Mouse (Mus musculus) embryonic fibroblast, embryonic 13.5 days (primary cell): ENCODE results near the gene Gm49416. TPM values are rescaled to one million over a fixed set of nuclear protein-coding genes. Genes with fewer than 3 reads are reported as not detected.
A peak's percentile ranks its signal among the peaks of the same experiment; 100 is the strongest.

Experiments used
- H3K27ac ChIP-seq: 2 replicates; pipeline ENCODE4 v1.5.1; 2012; ENCODE audit warnings: low read length, control low read depth, inconsistent platforms; ENCODE audit not compliant: insufficient read depth
- H3K4me1 ChIP-seq: 2 replicates; pipeline ENCODE4 v1.6.1; 2011; ENCODE audit warnings: low read length; ENCODE audit not compliant: control insufficient read depth, insufficient read depth
- H3K4me3 ChIP-seq: 2 replicates; pipeline ENCODE4 v1.5.1; 2011; ENCODE audit warnings: mild to moderate bottlenecking, control low read depth, low read length; ENCODE audit not compliant: insufficient read depth
- CTCF ChIP-seq: IDR thresholded peaks from 2 replicates; pipeline ENCODE4 v1.5.1; 2011; ENCODE audit warnings: mild to moderate bottlenecking, control low read depth, low read length, moderate library complexity, borderline replicate concordance; ENCODE audit not compliant: insufficient read depth
- POLR2A ChIP-seq: IDR thresholded peaks from 2 replicates; pipeline ENCODE4 v1.6.1; 2011; ENCODE audit warnings: low read depth, mild to moderate bottlenecking, control low read depth, low read length, moderate library complexity
- polyA plus RNA-seq: library from polyadenylated mRNA; stranded (reverse); fragments of >200 nt; gene quantifications from 2 replicates; pipeline ENCODE4 v1.2.4, GENCODE M21; 2011; ENCODE audit warnings: low read depth; ENCODE audit not compliant: missing spikeins, insufficient read length

The Gm49416 gene
- 16.8 and 18.4 TPM in 2 replicates for polyA plus RNA-seq

GRCm38 (mm10) chr19:8888511-8889385, at the start of gene Gm49416, which contains the start of gene 1810009A15Rik:
Gene Gm49416 (plus strand): TSS chr19:8888926.
Gene 1810009A15Rik (plus strand): TSS chr19:8888853.
- TF ChIP-seq CTCF (no peak), POLR2A (peak; percentile 95)
- Histone ChIP-seq H3K27ac (peak within 1 kb of the TSS; percentile 82), H3K4me3 (peak within 1 kb of the TSS; percentile 95), H3K4me1 (peaks cover 4% of the 10 kb centered on the region; the same call in 1 of the 2 replicates)

- Histone ChIP-seq H3K4me1 (no peaks in the 10 kb centered on the region), H3K4me3 (no peak within 1 kb of the TSS)
Measured at GRCm38 (mm10) chr19:8839103-8839907, 49.4 kb upstream of the Gm49416 start, which contains the start of gene Gng3. Gene Gng3 (minus strand): TSS chr19:8839194.

DNA sequence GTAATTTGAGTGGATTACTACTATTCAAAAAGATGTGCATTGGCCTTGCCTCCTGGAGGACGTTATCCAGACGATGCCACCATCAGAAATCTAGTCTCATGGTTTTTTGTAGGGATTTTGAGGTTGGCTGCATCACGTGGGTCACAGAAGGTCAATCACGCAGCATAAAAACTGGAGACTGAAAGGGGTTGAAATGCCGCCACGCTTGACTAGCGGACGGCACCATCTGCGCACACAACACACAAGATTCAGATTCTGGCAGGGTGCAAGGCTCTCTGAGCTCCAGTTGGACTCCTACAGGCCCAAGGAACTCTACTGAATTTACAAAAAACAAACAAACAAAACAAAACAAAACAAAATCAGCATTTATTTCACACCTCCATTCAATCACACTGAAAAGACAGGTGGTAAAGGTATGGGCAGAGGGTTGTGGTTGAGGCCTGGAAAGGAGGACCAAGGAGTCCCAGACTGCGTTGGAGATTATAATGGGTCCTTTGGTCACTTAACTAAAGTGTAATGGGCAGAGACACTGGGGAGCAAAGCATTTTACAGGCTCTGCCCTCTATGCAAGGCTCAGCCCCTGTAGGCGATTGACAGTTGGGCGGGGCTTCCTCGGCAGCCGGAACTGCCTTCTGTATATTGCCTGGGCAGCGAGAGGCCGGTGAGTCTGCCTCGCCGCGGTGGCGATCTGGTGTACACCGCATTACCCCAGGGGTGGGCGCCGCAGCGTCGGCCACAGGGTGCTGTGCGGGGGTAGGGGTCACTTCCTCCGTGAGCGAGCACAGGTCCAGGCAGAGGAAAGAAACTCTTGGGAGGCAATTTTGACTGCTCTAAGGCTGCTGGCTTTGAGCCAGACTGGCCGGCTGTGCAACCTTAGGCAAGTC, 48.6 kb upstream of the Gm49416 start:
- Histone ChIP-seq H3K27ac (no peak overlapping the region), H3K4me3 (peak overlapping the region; percentile 30), H3K4me1 (no peaks in the 10 kb centered on the region)
- TF ChIP-seq CTCF (no peak), POLR2A (peak; percentile 85)

More at GRCm38 (mm10) chr19:8839103-8839907, 49.4 kb upstream of the Gm49416 start, which contains the start of gene Gng3:
- TF ChIP-seq CTCF, result no peak
- TF ChIP-seq POLR2A, result no peak
- H3K27ac ChIP-seq, result no peak within 1 kb of the TSS

DNA sequence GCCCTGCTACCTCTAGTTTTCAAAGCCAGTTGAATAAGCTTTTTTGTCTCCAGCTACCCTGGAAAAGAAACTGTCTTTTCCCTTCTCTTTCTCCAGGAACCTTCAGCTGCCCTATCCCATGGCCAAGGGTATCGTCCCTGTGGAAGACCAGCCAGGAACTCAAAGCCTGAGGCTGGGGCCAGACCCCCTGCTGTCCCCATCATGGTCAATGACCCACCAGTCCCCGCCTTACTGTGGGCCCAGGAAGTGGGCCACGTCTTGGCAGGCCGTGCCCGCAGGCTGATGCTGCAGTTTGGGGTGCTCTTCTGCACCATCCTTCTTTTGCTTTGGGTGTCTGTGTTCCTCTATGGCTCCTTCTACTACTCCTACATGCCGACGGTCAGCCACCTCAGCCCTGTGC, 47.7 kb upstream of the Gm49416 start:
- no peak overlapping the region for H3K27ac ChIP-seq
- H3K4me3 ChIP-seq, result peak overlapping the region; percentile 30; the same call in 1 of the 2 replicates
- H3K4me1 ChIP-seq, result no peaks in the 10 kb centered on the region
- TF ChIP-seq CTCF (no peak), POLR2A (no peak)

DNA sequence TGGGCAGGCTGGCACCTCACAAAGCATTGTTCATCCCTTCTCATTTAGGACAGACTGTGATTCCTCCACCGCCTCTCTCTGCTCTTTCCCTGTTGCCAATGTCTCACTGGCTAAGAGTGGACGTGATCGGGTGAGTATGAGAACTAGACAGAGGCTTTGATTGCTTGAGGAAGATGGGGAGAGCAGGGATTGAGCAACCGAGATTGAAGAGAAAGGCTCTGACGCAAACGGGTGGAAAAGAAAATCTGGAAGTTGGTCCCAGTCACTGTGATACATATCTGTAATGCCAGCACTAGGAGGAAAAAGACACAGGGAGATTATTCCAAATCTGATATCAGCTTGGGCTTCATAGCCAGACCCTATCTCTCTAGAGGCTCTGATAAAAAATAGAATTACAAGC, 45.8 kb upstream of the Gm49416 start:
- Histone ChIP-seq H3K4me3 (no peak overlapping the region), H3K4me1 (no peaks in the 10 kb centered on the region), H3K27ac (no peak overlapping the region)
- no peak for TF ChIP-seq POLR2A
- no peak for TF ChIP-seq CTCF

GRCm38 (mm10) chr19:8844371-8845129, 44.2 kb upstream of the Gm49416 start:
- TF ChIP-seq CTCF (0 out of 2 replicates have a peak, but pooled peaks have one; percentile 6), POLR2A (no peak)
- Histone ChIP-seq H3K4me1 (no peaks in the 10 kb centered on the region), H3K27ac (no peak overlapping the region), H3K4me3 (no peak overlapping the region)

- Histone ChIP-seq H3K27ac (no peak overlapping the region), H3K4me1 (0 out of 2 replicates have a peak, but pooled peaks cover 2% of the 10 kb centered on the region), H3K4me3 (no peak overlapping the region)
- TF ChIP-seq CTCF (no peak), POLR2A (no peak)
Measured at GRCm38 (mm10) chr19:8848356-8848755, 40.4 kb upstream of the Gm49416 start.

GRCm38 (mm10) chr19:8850402-8850901, 38.3 kb upstream of the Gm49416 start, which contains the start of gene Lrrn4cl:
Gene Lrrn4cl (plus strand): TSS chr19:8850768.
- Histone ChIP-seq H3K27ac (peak within 1 kb of the TSS; percentile 64), H3K4me1 (0 out of 2 replicates have a peak, but pooled peaks cover 2% of the 10 kb centered on the region), H3K4me3 (no peak within 1 kb of the TSS)
- no peak for TF ChIP-seq CTCF
- peak; percentile 3; the same call in 1 of the 2 replicates for TF ChIP-seq POLR2A
